In the genomic region with DNA sequence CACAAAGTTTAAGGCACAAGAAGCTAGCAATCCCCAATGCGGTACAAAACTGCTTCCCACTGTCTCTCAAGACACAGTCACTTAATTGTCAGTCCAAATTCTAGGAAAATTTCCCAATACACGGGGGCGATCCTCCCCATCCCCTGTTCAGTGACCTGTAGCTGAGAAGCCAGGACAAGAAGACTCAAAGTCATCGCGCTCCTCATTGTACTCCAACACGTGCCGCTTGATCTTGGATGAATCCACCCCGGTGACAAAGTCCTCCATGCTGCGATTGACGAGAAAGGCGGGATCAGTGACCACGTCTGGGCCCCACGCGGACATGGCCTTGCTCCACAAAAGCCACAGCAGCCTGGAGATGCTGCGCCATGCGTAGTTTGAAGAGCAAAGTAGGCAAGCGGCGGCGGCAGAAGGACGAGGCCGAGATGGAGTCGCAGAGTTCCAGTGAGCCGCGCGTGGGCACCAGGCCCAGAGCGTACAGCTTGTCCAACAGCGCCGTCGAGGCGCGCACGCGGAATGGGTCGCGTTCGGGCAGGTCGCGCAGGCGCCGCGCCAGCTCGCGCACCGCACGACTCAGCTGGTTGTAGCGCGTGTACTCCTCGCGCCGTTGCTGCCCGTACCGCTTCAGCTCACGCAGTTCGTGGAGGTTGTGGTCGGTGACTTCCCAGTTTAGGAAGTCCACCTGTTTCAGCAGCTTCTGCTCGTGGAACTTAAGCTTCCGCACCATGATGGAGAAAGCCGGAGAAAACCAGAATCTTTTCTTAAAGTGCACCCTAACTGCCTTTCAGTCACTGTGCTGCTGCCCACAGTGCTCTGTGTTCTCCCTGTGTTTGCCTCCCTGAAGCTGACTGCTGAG, we compare ENCODE assay signal across 8 mouse cellular contexts. TPM values are rescaled to one million over a fixed set of nuclear protein-coding genes. Genes with fewer than 3 reads are reported as not detected.
DNase-seq lines count a peak whose midpoint lies in the region; ATAC-seq and TF ChIP-seq lines count a peak whose summit lies in the region.

No protein-coding gene starts in this region.

- peak overlapping the region; percentile 48 for H3K4me2 ChIP-seq in hindbrain, embryonic 15.5 days
- peak overlapping the region; percentile 22 for H3K4me2 ChIP-seq in limb, embryonic 14.5 days (replicated peaks; ENCODE audit: low read depth, low read length, severe bottlenecking)

- DNase-seq in embryo, embryonic 10 days (ENCODE audit: low spot score) = peak; percentile 39
- no peak for DNase-seq in embryo, embryonic 10.5 days (ENCODE audit: low spot score)
- DNase-seq in urinary bladder, postnatal 14 days (ENCODE audit: low spot score) = peak; percentile 30
- DNase-seq in urinary bladder, postnatal 10 days (ENCODE audit: low spot score) = no peak
- DNase-seq in limb, embryonic 14.5 days (ENCODE audit: low spot score) = no peak
- peak; percentile 58 to 62 for DNase-seq in right cerebral cortex, postnatal 10 days (ENCODE audit: low spot score in 2 of 2)
- no peak for DNase-seq in yolk sac, embryonic 10.5 days (ENCODE audit: low spot score)

- H3K9ac ChIP-seq in hindbrain, embryonic 15.5 days = no peak overlapping the region
- H3K9ac ChIP-seq in limb, embryonic 14.5 days (ENCODE audit: low read depth, low read length, severe bottlenecking) = no peak overlapping the region

- no peak for ATAC-seq in hindbrain, embryonic 15.5 days (ENCODE audit: low FRiP score, low read depth)
- ATAC-seq in limb, embryonic 14.5 days (ENCODE audit: low FRiP score, low read depth) = no peak

- no peak for TF ChIP-seq POLR2A in limb, embryonic 14.5 days (IDR thresholded peaks at IDR 0.05; ENCODE audit: borderline replicate concordance, extremely low read depth, insufficient read depth, insufficient read length)

- H3K27ac ChIP-seq in hindbrain, embryonic 15.5 days (replicated peaks) = no peak overlapping the region
- H3K27ac ChIP-seq in limb, embryonic 14.5 days (replicated peaks; ENCODE audit: low read depth, low read length) = no peak overlapping the region

- no peaks in the 10 kb centered on the region for H3K36me3 ChIP-seq in hindbrain, embryonic 15.5 days
- no peaks in the 10 kb centered on the region for H3K36me3 ChIP-seq in limb, embryonic 14.5 days (ENCODE audit: control insufficient read depth, insufficient read depth, low read length)

- peak overlapping the region; percentile 24 for H3K4me3 ChIP-seq in hindbrain, embryonic 15.5 days
- peak overlapping the region; percentile 17 for H3K4me3 ChIP-seq in limb, embryonic 14.5 days (replicated peaks; ENCODE audit: low read length)

- 0 out of 2 replicates have a peak, but pooled peaks cover 10% of the 10 kb centered on the region for H3K27me3 ChIP-seq in hindbrain, embryonic 15.5 days
- no peaks in the 10 kb centered on the region; the same call in 1 of the 2 replicates for H3K27me3 ChIP-seq in limb, embryonic 14.5 days (ENCODE audit: control insufficient read depth, insufficient read depth, low read length)

- no peaks in the 10 kb centered on the region for H3K9me3 ChIP-seq in hindbrain, embryonic 15.5 days
- H3K9me3 ChIP-seq in limb, embryonic 14.5 days (ENCODE audit: control insufficient read depth, low read length) = no peaks in the 10 kb centered on the region

- 0 out of 2 replicates have a peak, but pooled peaks cover 3% of the 10 kb centered on the region for H3K4me1 ChIP-seq in hindbrain, embryonic 15.5 days (replicated peaks)
- H3K4me1 ChIP-seq in limb, embryonic 14.5 days (ENCODE audit: control insufficient read depth, insufficient read depth, low read length) = no peaks in the 10 kb centered on the region

- 51% methylated on average over 58 of the region's 58 CpGs for WGBS in hindbrain, embryonic 15.5 days
- WGBS in limb, embryonic 14.5 days = 39% methylated on average over 58 of the region's 58 CpGs

RNA-seq across cellular contexts. Expression of gene Tomm7, which starts 12.8 kb away (rescaled TPM):
- 81.3 and 95.6 TPM in 2 replicates for polyA plus RNA-seq in hindbrain, embryonic 15.5 days (2015; fragmentation: Nextera tagmentation; extraction: Ambion mirVana)
- polyA plus RNA-seq in limb, embryonic 14.5 days (2012; rRNA removed) = 79.3 and 86.3 TPM in 2 replicates
- 109 and 113 TPM in 2 replicates for polyA plus RNA-seq in limb, embryonic 14.5 days (2014; fragmentation: Nextera tagmentation; extraction: Ambion mirVana)

RNA-seq across cellular contexts. Expression of gene Rint1, which starts 43.6 kb away (rescaled TPM):
- polyA plus RNA-seq in hindbrain, embryonic 15.5 days (2015; fragmentation: Nextera tagmentation; extraction: Ambion mirVana) = 28.2 and 32.6 TPM in 2 replicates
- 31.9 and 35.8 TPM in 2 replicates for polyA plus RNA-seq in limb, embryonic 14.5 days (2012; rRNA removed)
- polyA plus RNA-seq in limb, embryonic 14.5 days (2014; fragmentation: Nextera tagmentation; extraction: Ambion mirVana) = 32.1 and 38.1 TPM in 2 replicates

RNA-seq across cellular contexts. Expression of gene Pus7, which starts 47.6 kb away (rescaled TPM):
- 19.5 and 19.6 TPM in 2 replicates for polyA plus RNA-seq in hindbrain, embryonic 15.5 days (2015; fragmentation: Nextera tagmentation; extraction: Ambion mirVana)
- 24.0 and 28.7 TPM in 2 replicates for polyA plus RNA-seq in limb, embryonic 14.5 days (2012; rRNA removed)
- polyA plus RNA-seq in limb, embryonic 14.5 days (2014; fragmentation: Nextera tagmentation; extraction: Ambion mirVana) = 26.3 and 27.0 TPM in 2 replicates

Comparison
In these comparisons a context has a peak if more than half of its experiments do, and no peak if none do; other contexts are left out.
1. DNase-seq: peak in embryo, embryonic 10 days (single experiment), urinary bladder, postnatal 14 days (single experiment) and right cerebral cortex, postnatal 10 days (2 of 2); none in embryo, embryonic 10.5 days (single experiment), urinary bladder, postnatal 10 days (single experiment), limb, embryonic 14.5 days (single experiment) and yolk sac, embryonic 10.5 days (single experiment).